Mouse (Mus musculus): Measurements from ENCODE around the gene Calhm6. TPM values are rescaled to one million over a fixed set of nuclear protein-coding genes. Genes with fewer than 3 reads are reported as not detected.

Calhm6 gene
- total RNA-seq (2023) = 11.1 TPM

DNA sequence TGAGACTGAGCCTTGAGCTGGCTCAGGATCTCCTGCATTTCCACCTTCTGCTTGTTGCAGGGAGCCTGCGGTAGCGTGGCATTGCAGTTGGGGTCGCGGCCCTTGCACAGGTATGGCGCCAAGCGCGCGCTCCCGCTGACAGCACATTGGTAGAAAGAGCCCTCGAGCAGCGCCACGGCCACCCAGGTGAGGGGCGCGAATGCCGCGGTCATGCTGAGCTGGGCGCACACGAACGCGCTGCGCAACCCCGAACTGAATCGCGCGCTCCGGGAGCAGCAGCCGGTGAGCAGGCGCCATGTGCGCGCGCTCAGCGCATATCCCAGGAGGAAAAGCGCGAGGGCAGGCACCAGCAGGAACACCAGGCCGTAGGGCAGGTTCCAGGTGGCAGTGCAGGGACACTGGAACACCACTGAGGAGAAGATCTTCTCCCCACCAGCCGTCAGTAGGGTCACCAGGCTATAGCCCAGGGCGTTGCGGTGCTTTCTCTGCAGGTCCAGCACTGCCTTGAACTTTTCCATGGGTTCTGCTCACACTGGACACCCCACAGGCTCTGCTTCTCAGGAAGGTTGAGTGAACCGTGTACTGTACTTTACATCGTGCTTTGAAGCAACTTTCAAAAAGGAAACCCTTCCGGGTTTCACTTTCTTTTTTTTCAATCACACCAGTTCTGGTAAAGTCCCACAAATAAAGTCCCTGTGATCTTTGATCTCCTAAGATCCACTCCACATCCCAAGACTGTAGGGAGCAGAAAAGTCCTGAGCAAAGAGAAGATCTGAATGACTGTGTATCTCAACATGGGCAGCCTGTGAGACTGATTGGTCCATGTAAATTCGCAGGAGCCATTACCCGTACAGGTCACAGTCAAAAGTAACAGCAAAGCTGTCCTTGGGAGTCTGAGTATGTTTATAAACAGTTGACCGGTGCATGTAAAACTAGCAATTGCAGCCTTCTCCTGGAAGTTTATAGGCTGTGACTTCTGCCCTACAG is at the start of gene Calhm6:
TSS of gene Calhm6 (minus strand) at position 593 of the 987 bp plus-strand sequence.

DNA sequence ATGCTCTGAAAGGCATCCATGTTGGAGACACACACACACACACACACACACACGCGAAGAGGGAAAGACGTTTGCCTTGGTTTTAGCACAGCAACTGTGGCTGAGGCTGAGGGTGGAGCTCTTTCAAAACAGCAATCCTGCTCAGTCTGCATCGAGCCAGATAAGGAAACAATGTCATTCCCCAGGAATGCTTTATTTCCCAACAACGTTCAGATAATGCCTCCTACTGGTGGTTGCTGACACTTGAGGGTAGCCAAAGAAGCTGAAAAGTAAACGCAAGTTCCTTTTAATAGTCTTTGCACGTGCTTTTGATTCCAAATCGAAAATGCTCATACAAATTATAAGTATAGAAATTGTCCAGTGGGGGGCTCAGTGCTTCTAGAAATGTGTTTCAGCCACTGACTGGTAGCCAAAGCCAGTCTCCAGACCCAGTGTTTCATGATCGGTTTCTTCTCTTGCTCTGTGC is 31.3 kb downstream of the Calhm6 start, which contains the start of gene Calhm5:
TSS of gene Calhm5 (minus strand) at position 102 of the 466 bp plus-strand sequence.

Other genes starting within 250 kb of the Calhm6 start
- gene Rsph4a, start 222.9 kb downstream of the Calhm6 start, total RNA-seq (2023) = not detected
- gene Zup1, start 176.7 kb downstream of the Calhm6 start, total RNA-seq (2023) = 75.3 TPM
- gene Rwdd1, start 108.4 kb downstream of the Calhm6 start, total RNA-seq (2023) = 54.4 TPM
- gene Trappc3l, start 90.4 kb downstream of the Calhm6 start, total RNA-seq (2023) = not detected
- not detected for gene Calhm4, start 83.7 kb downstream of the Calhm6 start, total RNA-seq (2023)
- gene Calhm5, start 31.5 kb downstream of the Calhm6 start, total RNA-seq (2023) = not detected
- gene Dse, start 79.7 kb upstream of the Calhm6 start, total RNA-seq (2023) = 20.6 TPM
- 110 TPM for gene Tspyl1, start 154.2 kb upstream of the Calhm6 start, total RNA-seq (2023)
- 12.9 TPM for gene Tspyl4, start 169.5 kb upstream of the Calhm6 start, total RNA-seq (2023)